Mouse (Mus musculus) erythroblast, embryonic 14.5 days (primary cell): Measurements from ENCODE around the gene Dpp3. TPM values are rescaled to one million over a fixed set of nuclear protein-coding genes. Genes with fewer than 3 reads are reported as not detected.
A peak's percentile ranks its signal among the peaks of the same experiment; 100 is the strongest.
"Not testable (repeated sequence)": the region's sequence is repeated elsewhere in the genome, so short reads cannot be mapped to it uniquely, and the experiment has no call there.

Experiments used
- H3K27me3 ChIP-seq: 2 replicates; pipeline ENCODE4 v1.6.1; 2012; ENCODE audit warnings: inconsistent platforms; ENCODE audit not compliant: control insufficient read depth
- H3K36me3 ChIP-seq: 2 replicates; pipeline ENCODE4 v1.6.1; 2012; ENCODE audit warnings: mild to moderate bottlenecking, inconsistent platforms; ENCODE audit not compliant: control insufficient read depth
- H3K4me1 ChIP-seq: 2 replicates; pipeline ENCODE4 v1.6.1; 2012; ENCODE audit warnings: inconsistent platforms; ENCODE audit not compliant: control insufficient read depth
- H3K4me3 ChIP-seq: replicated peaks from 2 replicates; pipeline ENCODE3; 2012; ENCODE audit warnings: moderate library complexity, mild to moderate bottlenecking, inconsistent platforms
- H3K9me3 ChIP-seq: 2 replicates; pipeline ENCODE4 v1.6.1; 2012; ENCODE audit warnings: low read length, inconsistent platforms, mixed read lengths; ENCODE audit not compliant: control insufficient read depth
- GATA1 ChIP-seq: IDR thresholded peaks from 2 replicates; pipeline ENCODE4 v1.6.1; 2012; ENCODE audit warnings: low read length, inconsistent platforms, mixed read lengths
- TAL1 ChIP-seq: IDR thresholded peaks from 3 replicates; pipeline ENCODE4 v1.6.1; 2012; ENCODE audit warnings: low read length, inconsistent platforms, mixed read lengths
- polyA plus RNA-seq: library from polyadenylated mRNA; stranded (reverse); fragments of >175 nt; gene quantifications from 2 replicates; pipeline ENCODE4 v1.2.3, GENCODE M21; 2012

Dpp3 gene
- polyA plus RNA-seq = 4.8 and 6.0 TPM in 2 replicates

DNA sequence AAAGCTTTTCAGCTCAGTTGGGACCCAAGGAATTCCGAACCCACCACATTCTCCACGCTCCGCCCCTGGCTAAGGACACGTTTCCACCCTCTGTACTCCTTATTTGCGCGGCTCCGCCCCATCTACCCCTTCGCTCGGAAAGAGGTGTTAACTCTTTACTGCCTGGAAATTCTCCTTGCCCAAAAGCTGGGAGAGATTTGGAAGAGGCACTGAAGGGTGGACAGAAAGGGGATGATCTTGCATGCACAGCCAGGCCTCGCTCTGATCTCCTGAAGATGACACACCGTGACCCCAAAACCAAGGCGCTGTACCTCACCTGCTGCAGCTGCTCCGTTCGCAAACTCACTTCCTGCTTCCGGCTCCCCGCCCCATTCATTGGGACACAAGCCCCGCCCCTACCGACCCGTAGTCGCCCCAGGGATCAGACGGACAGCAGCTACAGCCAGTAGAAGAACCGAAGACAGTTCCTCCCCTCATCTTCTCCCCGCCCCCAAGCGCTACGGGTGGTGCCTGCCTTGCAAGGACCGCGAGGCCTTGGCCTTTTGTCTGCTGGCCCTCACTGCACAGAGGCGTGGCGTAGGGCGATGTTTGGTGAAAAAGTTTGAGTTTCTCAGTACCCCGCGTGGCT lies at the start of gene Dpp3:
Dpp3 (minus strand) TSS at position 384 of the 628 bp plus-strand sequence.
- peaks cover 35% of the 10 kb centered on the region for H3K36me3 ChIP-seq
- peaks cover 33% of the 10 kb centered on the region for H3K4me1 ChIP-seq
- H3K27me3 ChIP-seq = peaks cover 6% of the 10 kb centered on the region
- no peak for TF ChIP-seq TAL1
- no peak for TF ChIP-seq GATA1
- H3K4me3 ChIP-seq = peak within 1 kb of the TSS; percentile 76
- H3K9me3 ChIP-seq = no peaks in the 10 kb centered on the region

DNA sequence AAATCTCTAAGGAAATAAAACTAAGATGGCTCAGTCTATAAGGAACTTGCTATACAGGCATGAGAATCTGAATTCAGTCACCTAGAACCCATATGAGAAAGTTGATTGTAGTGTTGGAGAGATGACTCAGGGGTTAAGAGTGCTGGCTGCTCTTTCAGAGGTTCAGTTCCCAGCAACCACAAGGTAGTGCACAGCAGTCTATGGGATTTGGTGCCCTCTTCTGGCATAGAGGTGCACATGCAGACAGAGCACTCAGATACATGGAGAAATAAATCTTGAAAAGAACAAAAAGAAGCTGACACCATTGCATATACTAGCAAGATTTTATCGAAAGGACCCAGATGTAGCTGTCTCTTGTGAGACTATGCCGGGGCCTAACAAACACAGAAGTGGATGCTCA lies 40.1 kb upstream of the Dpp3 start:
- no peak for TF ChIP-seq GATA1
- TF ChIP-seq TAL1 = no peak

GRCm38 (mm10) chr19:4961928-4962601 lies 34.0 kb upstream of the Dpp3 start, which contains the start of gene Mrpl11:
Gene Mrpl11, plus strand, starts transcription at chr19:4962147.
- H3K9me3 ChIP-seq = no peaks in the 10 kb centered on the region
- TF ChIP-seq TAL1 = 0 out of 3 replicates have a peak, but pooled peaks have one; percentile 33
- peak; percentile 63; the same call in 1 of the 2 replicates for TF ChIP-seq GATA1

More for the DNA sequence above, 40.1 kb upstream of the Dpp3 start:
- peaks cover 8% of the 10 kb centered on the region for H3K4me1 ChIP-seq
- H3K36me3 ChIP-seq = peaks cover 29% of the 10 kb centered on the region
- H3K9me3 ChIP-seq = no peaks in the 10 kb centered on the region
- no peak overlapping the region for H3K4me3 ChIP-seq
- no peaks in the 10 kb centered on the region for H3K27me3 ChIP-seq

GRCm38 (mm10) chr19:4948641-4949040 lies 20.6 kb upstream of the Dpp3 start:
- H3K4me1 ChIP-seq, H3K4me3 ChIP-seq, H3K9me3 ChIP-seq, H3K36me3 ChIP-seq: not testable (repeated sequence)
- H3K27me3 ChIP-seq = peaks cover 32% of the 10 kb centered on the region

More at GRCm38 (mm10) chr19:4961928-4962601, 34.0 kb upstream of the Dpp3 start, which contains the start of gene Mrpl11:
- Histone ChIP-seq H3K4me3 (peak within 1 kb of the TSS; percentile 96), H3K4me1 (peaks cover 24% of the 10 kb centered on the region), H3K36me3 (peaks cover 27% of the 10 kb centered on the region), H3K27me3 (no peaks in the 10 kb centered on the region)

DNA sequence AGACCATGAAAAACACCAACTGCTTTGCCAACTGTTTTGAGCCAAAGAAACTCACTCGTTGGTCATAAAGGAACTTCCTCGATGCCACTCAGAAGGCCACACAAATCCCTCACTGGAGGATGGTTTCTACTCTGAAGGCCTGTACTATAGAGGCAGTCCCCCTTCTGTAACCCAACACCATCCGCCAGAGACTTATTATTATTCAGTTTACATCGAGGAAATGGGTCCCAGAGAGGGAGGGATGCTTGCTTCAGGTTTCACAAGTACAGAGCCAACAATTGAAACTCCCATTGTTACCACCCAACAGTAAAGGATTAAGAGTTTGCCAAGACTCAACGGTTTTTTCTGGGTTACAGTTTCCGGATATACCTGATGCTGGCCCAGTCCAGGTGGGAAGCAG lies 17.5 kb upstream of the Dpp3 start:
- no peak for TF ChIP-seq TAL1
- TF ChIP-seq GATA1 = no peak
- Histone ChIP-seq H3K27me3 (peaks cover 62% of the 10 kb centered on the region), H3K4me3 (no peak overlapping the region), H3K9me3 (no peaks in the 10 kb centered on the region), H3K4me1 (peaks cover 14% of the 10 kb centered on the region), H3K36me3 (no peaks in the 10 kb centered on the region)

DNA sequence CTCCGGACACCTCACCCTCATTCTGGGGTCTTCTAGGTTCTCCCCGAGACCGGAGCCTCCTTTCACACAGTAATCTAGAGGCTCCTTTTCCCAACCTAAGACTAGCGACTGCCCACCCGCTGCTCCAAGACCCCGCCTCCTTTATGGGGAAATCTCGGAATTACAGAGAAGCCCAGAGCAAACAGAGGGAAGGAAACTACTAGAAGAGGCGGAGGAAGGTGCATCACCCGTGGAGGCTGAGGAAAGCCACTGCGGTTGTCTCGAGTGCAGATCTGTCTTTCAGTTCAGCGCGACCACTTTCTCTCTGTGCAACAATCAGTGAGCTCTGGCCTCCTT lies 15.1 kb upstream of the Dpp3 start:
- H3K27me3 ChIP-seq = peaks cover 69% of the 10 kb centered on the region
- H3K36me3 ChIP-seq = no peaks in the 10 kb centered on the region
- no peaks in the 10 kb centered on the region for H3K9me3 ChIP-seq
- H3K4me1 ChIP-seq = peaks cover 14% of the 10 kb centered on the region
- TF ChIP-seq TAL1 (no peak), GATA1 (no peak)
- H3K4me3 ChIP-seq = peak overlapping the region; percentile 54

- no peak for TF ChIP-seq TAL1
- no peak for TF ChIP-seq GATA1
- Histone ChIP-seq H3K36me3 (no peaks in the 10 kb centered on the region), H3K4me3 (peak within 1 kb of the TSS; percentile 54), H3K4me1 (peaks cover 14% of the 10 kb centered on the region), H3K9me3 (no peaks in the 10 kb centered on the region), H3K27me3 (peaks cover 67% of the 10 kb centered on the region)
Measured at GRCm38 (mm10) chr19:4942551-4943252, 14.6 kb upstream of the Dpp3 start, which contains the start of gene Peli3. Gene Peli3, minus strand, starts transcription at chr19:4943127.

DNA sequence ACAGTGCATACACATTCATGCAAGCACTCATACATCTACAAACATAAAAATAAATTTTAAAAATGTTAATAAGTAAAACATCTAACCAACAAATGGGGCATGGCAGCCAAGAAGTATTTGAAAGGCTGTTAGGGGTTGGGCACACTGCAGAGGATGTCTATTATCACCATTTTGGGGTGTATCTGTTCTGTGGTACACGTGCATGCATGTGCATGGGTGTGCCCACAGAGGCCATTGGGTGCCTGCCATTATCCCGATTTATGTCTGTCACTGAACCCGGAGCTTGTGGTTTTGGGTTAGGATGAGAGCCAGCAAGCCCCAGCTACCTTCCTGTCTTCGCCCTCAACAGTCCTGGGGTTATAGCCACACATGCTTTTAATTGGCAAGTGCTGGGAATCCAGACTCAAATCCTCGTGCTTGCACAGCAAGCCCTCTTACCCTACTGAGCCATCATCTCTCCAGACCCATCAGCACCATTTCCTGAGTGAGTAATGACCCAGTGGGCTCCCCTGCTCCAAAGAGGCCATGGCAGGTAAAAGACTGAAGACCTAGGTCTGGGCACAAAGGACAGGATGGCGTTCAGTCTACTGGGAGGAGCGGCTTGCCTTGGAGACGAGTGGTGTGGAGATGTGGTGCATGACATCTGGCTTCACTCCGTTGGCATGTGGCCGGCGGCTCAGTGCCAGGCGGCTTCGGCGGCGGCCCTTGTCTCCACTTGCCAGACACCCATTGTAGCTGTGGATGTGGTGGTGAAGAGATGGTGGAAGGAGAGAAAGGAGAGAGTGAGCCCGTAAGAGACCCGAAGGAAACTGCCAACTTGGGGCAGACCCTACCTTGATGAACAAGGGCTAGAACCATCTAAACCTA lies 9.6 kb upstream of the Dpp3 start:
- Histone ChIP-seq H3K4me3 (no peak overlapping the region), H3K27me3 (peaks cover 27% of the 10 kb centered on the region), H3K9me3 (no peaks in the 10 kb centered on the region), H3K4me1 (peaks cover 7% of the 10 kb centered on the region), H3K36me3 (no peaks in the 10 kb centered on the region)
- no peak for TF ChIP-seq TAL1
- no peak for TF ChIP-seq GATA1

GRCm38 (mm10) chr19:4936896-4937295 lies 8.8 kb upstream of the Dpp3 start:
- H3K27me3 ChIP-seq = peaks cover 22% of the 10 kb centered on the region
- TF ChIP-seq TAL1 (no peak), GATA1 (no peak)
- H3K4me1 ChIP-seq = no peaks in the 10 kb centered on the region

More at GRCm38 (mm10) chr19:4936896-4937295, 8.8 kb upstream of the Dpp3 start:
- H3K4me3 ChIP-seq = no peak overlapping the region
- no peaks in the 10 kb centered on the region for H3K36me3 ChIP-seq
- H3K9me3 ChIP-seq = no peaks in the 10 kb centered on the region
